Mouse (Mus musculus) right cerebral cortex, postnatal 4 days (tissue): ENCODE measurements at regions not wholly inside any gene's neighbourhood (a gene's known extent, or its start where the extent isn't known, plus 50 kb on each side); places are given as distances from the start of the nearest gene placed in this dataset.
"Not testable (repeated sequence)": the region's sequence is repeated elsewhere in the genome, so short reads cannot be mapped to it uniquely, and the experiment has no call there.

Experiments used
- DNase-seq: peaks from one replicate; pipeline ENCODE4 v3.0.0-alpha.2; 2022

DNA sequence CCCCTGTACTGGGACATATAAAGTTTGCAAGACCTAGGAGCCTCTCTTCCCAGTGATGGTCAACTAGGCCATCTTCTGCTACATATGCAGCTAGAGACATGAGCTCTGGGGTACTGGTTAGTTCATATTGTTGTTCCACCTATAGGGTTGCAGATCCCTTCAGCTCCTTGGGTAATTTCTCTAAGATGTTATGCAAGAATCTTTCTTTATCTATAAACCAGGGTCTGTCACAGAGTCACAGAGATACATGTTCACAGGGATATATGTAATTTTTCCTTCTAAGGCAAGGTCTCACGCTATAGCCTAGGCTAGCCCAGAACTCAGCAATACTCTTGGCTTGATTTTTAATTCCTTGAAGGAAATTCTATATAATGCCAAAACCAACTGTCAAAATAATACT, 56.9 kb downstream of the Zfp36l1 start:
- DNase-seq = not testable (repeated sequence)

- no peak for DNase-seq
Observed at GRCm38 (mm10) chr12:80055394-80055793, 57.4 kb downstream of the Zfp36l1 start.

GRCm38 (mm10) chr12:80054655-80055037, 58.2 kb downstream of the Zfp36l1 start:
- DNase-seq = no peak

GRCm38 (mm10) chr12:80053902-80054654, 58.7 kb downstream of the Zfp36l1 start:
- no peak for DNase-seq

DNA sequence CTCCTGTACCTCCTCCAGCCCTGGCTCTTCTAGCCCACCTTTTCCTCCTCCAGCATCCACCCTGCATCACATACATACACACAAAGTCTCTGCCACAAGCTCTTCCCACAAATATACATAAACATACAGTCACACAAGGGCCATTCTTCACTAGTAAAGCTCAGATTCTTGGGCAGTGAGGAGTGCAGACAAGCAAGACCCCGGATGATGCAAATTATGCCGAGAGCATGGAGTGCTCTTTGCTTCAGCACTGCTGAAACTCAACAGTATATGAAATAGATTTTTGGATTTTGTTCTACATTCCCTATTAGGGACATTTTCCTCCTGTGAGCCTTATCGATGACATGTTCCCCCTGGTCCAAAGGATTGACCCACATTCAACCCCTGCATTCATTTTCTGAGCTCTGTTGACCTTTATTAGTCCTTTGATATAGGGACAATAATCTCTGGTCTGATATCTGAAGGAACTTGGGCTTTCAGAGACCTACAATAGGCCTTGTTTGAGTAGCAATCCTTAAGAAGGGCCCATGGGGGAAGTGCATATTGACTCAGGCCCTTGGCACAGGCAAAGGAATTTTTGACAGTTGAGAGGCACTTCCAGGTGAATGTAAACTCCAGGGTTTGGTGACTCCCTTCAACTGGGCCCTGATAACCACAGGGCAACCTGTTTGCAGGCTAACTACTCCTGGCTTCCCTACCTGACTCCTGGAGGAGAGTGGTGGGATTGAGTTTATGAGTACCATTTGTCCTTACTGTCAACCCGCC, 64.4 kb downstream of the Zfp36l1 start:
- DNase-seq = no peak

DNA sequence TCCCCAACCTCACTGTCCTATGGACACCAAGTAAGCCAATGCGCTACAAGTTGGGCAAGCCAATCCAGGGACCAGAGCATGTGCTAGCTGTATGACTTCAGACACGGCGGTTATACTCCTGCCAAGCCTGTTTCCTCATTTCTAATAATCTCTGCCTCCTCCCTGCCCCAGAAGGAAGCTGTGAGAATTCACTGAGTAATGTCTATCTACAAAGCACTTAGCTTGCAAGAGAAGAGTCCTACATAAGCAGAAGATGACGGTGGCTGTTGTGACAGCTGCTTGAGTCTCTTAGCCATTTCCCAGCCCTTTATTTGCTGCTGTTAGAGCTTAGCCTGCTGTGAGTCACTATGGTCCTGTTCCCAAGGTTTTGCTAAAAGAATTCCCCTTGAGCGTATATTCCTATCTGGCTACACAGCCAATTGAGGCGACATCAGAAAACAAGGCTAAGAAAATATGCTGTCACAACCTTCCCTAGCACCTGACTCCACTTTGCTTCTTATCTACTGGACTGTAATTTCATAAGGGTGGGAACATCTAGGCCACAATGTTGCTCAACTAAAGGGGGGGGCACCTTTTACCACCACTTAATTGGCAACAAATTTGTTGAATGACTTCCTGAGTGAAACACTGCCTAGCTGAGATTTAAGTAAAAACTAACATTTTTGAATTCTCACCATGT, 66.0 kb downstream of the Zfp36l1 start:
- DNase-seq = no peak

GRCm38 (mm10) chr12:80041510-80042324, 71.1 kb downstream of the Zfp36l1 start:
- DNase-seq = no peak

DNA sequence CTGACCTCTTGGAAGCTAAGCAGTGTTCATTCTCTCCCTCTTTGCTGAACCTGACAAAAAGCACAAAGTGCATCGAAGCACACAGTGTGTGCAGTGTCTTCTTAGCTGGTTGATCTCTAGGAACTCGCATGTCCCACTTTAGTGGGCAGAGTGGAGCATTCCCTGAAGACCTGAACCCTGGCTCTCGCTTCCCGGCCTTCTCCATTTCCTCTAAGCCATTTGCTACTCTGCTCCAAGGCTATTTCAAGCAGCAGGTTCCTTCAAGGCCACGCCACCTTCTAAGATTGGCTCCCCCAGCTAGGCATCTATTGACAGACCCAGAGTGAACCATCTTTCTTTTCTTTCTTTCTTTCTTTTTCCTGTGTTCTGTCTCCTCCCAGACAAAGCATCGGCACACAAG, 71.8 kb downstream of the Zfp36l1 start:
- DNase-seq = no peak

- DNase-seq = no peak
Observed at GRCm38 (mm10) chr12:80040233-80040632, 72.6 kb downstream of the Zfp36l1 start.

DNA sequence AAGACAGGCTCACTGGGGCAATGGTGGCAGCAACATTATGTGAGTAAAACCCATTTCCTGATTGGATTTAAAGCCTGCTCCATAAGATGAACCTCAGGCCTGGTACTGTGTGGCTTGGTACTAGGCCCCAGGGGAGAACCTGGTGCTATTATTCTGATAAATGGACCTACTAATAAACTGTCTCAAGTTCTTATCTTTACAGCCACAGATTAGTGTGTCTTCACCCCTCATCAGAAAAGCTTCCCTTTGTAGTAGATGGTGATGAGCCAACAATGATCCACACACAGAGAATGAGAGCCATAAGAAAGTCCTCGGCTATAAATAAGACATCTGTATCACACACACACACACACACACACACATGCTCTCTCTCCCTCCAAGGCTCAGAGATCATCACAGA, 73.7 kb downstream of the Zfp36l1 start:
- DNase-seq = no peak

- no peak for DNase-seq
Observed at GRCm38 (mm10) chr12:80035500-80036271, 77.1 kb downstream of the Zfp36l1 start.

- DNase-seq = no peak
Observed at GRCm38 (mm10) chr12:80034963-80035411, 77.8 kb downstream of the Zfp36l1 start.

- no peak for DNase-seq
Observed at GRCm38 (mm10) chr12:80034100-80034499, 78.7 kb downstream of the Zfp36l1 start.

GRCm38 (mm10) chr12:80032520-80032919, 80.3 kb downstream of the Zfp36l1 start:
- no peak for DNase-seq

- no peak for DNase-seq
Observed at GRCm38 (mm10) chr12:80028301-80028700, 84.5 kb downstream of the Zfp36l1 start.

- DNase-seq = no peak
Observed at GRCm38 (mm10) chr12:80023107-80024078, 89.4 kb downstream of the Zfp36l1 start.

DNA sequence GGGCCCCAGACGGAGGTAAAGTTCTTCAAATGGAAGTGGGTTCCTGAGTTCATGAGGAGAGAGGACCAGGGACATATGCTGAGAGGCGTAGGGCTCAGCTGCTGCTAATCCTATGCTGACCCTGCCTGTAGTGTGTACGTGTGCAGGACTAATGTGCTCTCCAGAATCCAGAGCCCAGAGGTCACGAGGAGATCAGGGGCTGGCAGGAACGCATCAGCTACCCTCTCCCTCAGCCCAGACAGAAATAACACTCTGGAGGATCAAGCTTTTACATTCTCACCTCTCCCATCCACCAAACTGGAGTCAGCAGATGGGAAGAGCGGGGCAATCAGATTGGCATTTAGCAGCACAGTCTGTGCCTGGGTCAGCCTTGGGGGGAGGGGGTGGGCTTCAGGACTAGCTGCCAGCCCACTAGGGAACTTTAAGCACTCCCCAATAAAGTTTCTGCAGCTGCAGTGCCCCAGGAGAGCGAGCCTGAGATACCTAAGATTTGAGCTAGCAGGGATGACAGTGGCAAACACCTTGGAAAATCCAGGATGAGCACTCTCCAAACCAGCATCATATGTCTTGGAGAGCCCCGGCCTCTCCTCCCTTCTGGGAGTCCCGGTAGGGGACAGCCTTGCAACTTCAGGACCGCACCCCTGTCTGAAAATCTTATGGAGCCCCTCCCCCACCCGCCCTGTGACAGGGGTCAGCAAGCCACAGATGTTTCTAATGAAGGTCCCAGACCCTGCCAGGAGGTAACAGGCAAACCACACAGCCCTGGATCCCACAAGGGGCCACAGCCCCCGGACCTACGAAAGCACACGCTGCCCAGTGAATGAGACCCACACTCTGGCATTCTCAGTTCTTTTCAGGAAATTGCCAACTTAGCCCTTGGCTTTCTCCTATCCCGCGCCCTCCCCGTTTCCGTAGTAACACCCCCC, 90.4 kb downstream of the Zfp36l1 start:
- no peak for DNase-seq

DNA sequence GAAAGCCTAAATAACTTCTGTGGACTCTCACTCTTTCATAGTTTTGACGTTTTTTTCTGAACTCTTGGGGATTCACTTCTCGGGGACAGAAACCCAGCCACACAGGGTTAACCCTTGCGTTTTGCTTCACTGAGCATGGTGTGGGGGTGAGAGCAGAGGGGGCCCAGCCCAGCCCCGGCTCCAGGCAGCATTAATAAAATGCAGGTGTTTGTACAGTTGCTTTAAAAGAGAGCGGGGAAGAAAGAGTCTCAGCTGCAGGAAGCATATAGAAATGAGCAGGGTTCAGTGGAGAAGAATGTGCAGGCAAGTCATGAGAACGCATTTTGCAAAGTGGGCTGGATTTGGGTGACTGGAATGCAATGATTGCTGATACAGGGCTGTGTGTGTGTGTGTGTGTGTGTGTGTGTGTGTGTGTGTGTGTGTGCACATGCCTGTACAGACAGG, 91.8 kb downstream of the Zfp36l1 start:
- DNase-seq = no peak

GRCm38 (mm10) chr12:80018086-80018485, 94.7 kb downstream of the Zfp36l1 start:
- DNase-seq = no peak
